Mouse (Mus musculus): ENCODE measurements around the gene Gm5089. TPM values are rescaled to one million over a fixed set of nuclear protein-coding genes. Genes with fewer than 3 reads are reported as not detected.

The Gm5089 gene
- polyA plus RNA-seq, 1 experiment from 2014 or later: not detected

- Histone ChIP-seq H3K27me3 (ENCODE audit: control insufficient read depth, insufficient read depth, low read length) (no peaks in the 10 kb centered on the region), H3K27ac (replicated peaks) (no peak overlapping the region), H3K36me3 (ENCODE audit: control insufficient read depth, insufficient read depth, low read length) (no peaks in the 10 kb centered on the region), H3K9me3 (ENCODE audit: control insufficient read depth, low read length) (no peaks in the 10 kb centered on the region), H3K9ac (ENCODE audit: low read length) (no peak overlapping the region), H3K4me2 (replicated peaks; ENCODE audit: low read depth) (no peak overlapping the region), H3K4me1 (replicated peaks; ENCODE audit: control insufficient read depth, insufficient read depth) (no peaks in the 10 kb centered on the region), H3K4me3 (ENCODE audit: low read depth, low read length) (no peak overlapping the region)
- no peak for ATAC-seq (ENCODE audit: low FRiP score, low TSS enrichment)
- no peak for DNase-seq (ENCODE audit: low spot score)
- no peak for TF ChIP-seq EP300 (optimal IDR thresholded peaks at IDR 0.05)
- TF ChIP-seq CTCF (IDR thresholded peaks at IDR 0.05; ENCODE audit: low read depth): no peak
- 37% methylated on average over 4 of the region's 4 CpGs for WGBS
Observed at GRCm38 (mm10) chr14:122390935-122391334, 60.0 kb downstream of the Gm5089 start.

- TF ChIP-seq EP300 (optimal IDR thresholded peaks at IDR 0.05): no peak
- TF ChIP-seq CTCF (IDR thresholded peaks at IDR 0.05; ENCODE audit: low read depth): no peak
- DNase-seq (ENCODE audit: low spot score) (no peak), ATAC-seq (ENCODE audit: low FRiP score, low TSS enrichment) (no peak)
- Histone ChIP-seq H3K4me3 (ENCODE audit: low read depth, low read length) (no peak overlapping the region), H3K9ac (ENCODE audit: low read length) (no peak overlapping the region), H3K36me3 (ENCODE audit: control insufficient read depth, insufficient read depth, low read length) (no peaks in the 10 kb centered on the region), H3K9me3 (ENCODE audit: control insufficient read depth, low read length) (no peaks in the 10 kb centered on the region), H3K27ac (replicated peaks) (no peak overlapping the region), H3K4me2 (replicated peaks; ENCODE audit: low read depth) (no peak overlapping the region), H3K4me1 (replicated peaks; ENCODE audit: control insufficient read depth, insufficient read depth) (no peaks in the 10 kb centered on the region), H3K27me3 (ENCODE audit: control insufficient read depth, insufficient read depth, low read length) (no peaks in the 10 kb centered on the region)
- 80% methylated on average over 13 of the region's 13 CpGs for WGBS
Observed at GRCm38 (mm10) chr14:122389684-122390370, 61.1 kb downstream of the Gm5089 start.

GRCm38 (mm10) chr14:122388431-122389031, 62.4 kb downstream of the Gm5089 start:
- ATAC-seq (ENCODE audit: low FRiP score, low TSS enrichment) (no peak), DNase-seq (ENCODE audit: low spot score) (no peak)
- H3K4me2 ChIP-seq (replicated peaks; ENCODE audit: low read depth): no peak overlapping the region
- H3K27me3 ChIP-seq (ENCODE audit: control insufficient read depth, insufficient read depth, low read length): no peaks in the 10 kb centered on the region
- H3K4me1 ChIP-seq (replicated peaks; ENCODE audit: control insufficient read depth, insufficient read depth): no peaks in the 10 kb centered on the region
- H3K9ac ChIP-seq (ENCODE audit: low read length): no peak overlapping the region
- no peaks in the 10 kb centered on the region for H3K36me3 ChIP-seq (ENCODE audit: control insufficient read depth, insufficient read depth, low read length)
- H3K4me3 ChIP-seq (ENCODE audit: low read depth, low read length): no peak overlapping the region
- WGBS: 40% methylated on average over 19 of the region's 19 CpGs
- no peaks in the 10 kb centered on the region for H3K9me3 ChIP-seq (ENCODE audit: control insufficient read depth, low read length)
- no peak overlapping the region for H3K27ac ChIP-seq (replicated peaks)
- no peak for TF ChIP-seq CTCF (IDR thresholded peaks at IDR 0.05; ENCODE audit: low read depth)
- no peak for TF ChIP-seq EP300 (optimal IDR thresholded peaks at IDR 0.05)

- Histone ChIP-seq H3K36me3 (ENCODE audit: control insufficient read depth, insufficient read depth, low read length) (no peaks in the 10 kb centered on the region), H3K4me3 (ENCODE audit: low read depth, low read length) (no peak overlapping the region), H3K27ac (replicated peaks) (no peak overlapping the region), H3K4me1 (replicated peaks; ENCODE audit: control insufficient read depth, insufficient read depth) (no peaks in the 10 kb centered on the region), H3K4me2 (replicated peaks; ENCODE audit: low read depth) (no peak overlapping the region), H3K9me3 (ENCODE audit: control insufficient read depth, low read length) (no peaks in the 10 kb centered on the region), H3K27me3 (ENCODE audit: control insufficient read depth, insufficient read depth, low read length) (no peaks in the 10 kb centered on the region), H3K9ac (ENCODE audit: low read length) (no peak overlapping the region)
- DNase-seq (ENCODE audit: low spot score): no peak
- ATAC-seq (ENCODE audit: low FRiP score, low TSS enrichment): no peak
- TF ChIP-seq EP300 (optimal IDR thresholded peaks at IDR 0.05) (no peak), CTCF (IDR thresholded peaks at IDR 0.05; ENCODE audit: low read depth) (no peak)
- 74% methylated on average over 5 of the region's 5 CpGs for WGBS
Observed at GRCm38 (mm10) chr14:122387781-122388180, 63.1 kb downstream of the Gm5089 start.

GRCm38 (mm10) chr14:122386281-122387130, 64.4 kb downstream of the Gm5089 start:
- no peaks in the 10 kb centered on the region for H3K4me1 ChIP-seq (replicated peaks; ENCODE audit: control insufficient read depth, insufficient read depth)
- no peak overlapping the region for H3K4me3 ChIP-seq (ENCODE audit: low read depth, low read length)
- no peaks in the 10 kb centered on the region for H3K36me3 ChIP-seq (ENCODE audit: control insufficient read depth, insufficient read depth, low read length)
- H3K27ac ChIP-seq (replicated peaks): no peak overlapping the region
- no peak overlapping the region for H3K9ac ChIP-seq (ENCODE audit: low read length)
- H3K4me2 ChIP-seq (replicated peaks; ENCODE audit: low read depth): no peak overlapping the region
- no peak for DNase-seq (ENCODE audit: low spot score)
- ATAC-seq (ENCODE audit: low FRiP score, low TSS enrichment): no peak
- H3K9me3 ChIP-seq (ENCODE audit: control insufficient read depth, low read length): no peaks in the 10 kb centered on the region
- no peaks in the 10 kb centered on the region for H3K27me3 ChIP-seq (ENCODE audit: control insufficient read depth, insufficient read depth, low read length)
- WGBS: 92% methylated on average over 17 of the region's 17 CpGs
- no peak for TF ChIP-seq EP300 (optimal IDR thresholded peaks at IDR 0.05)
- TF ChIP-seq CTCF (IDR thresholded peaks at IDR 0.05; ENCODE audit: low read depth): no peak
